Mouse (Mus musculus) small intestine, adult 2 months (tissue): Measurements from ENCODE around the gene Jade2.

Source experiments
- CTCF ChIP-seq: fragments of 200-500 bp; IDR thresholded peaks from 2 replicates; pipeline ENCODE4 v1.5.1; 2012; ENCODE audit warnings: low read depth, mild to moderate bottlenecking, control low read depth, inconsistent platforms, low read length, moderate library complexity, mixed read lengths; ENCODE audit not compliant: insufficient replicate concordance, insufficient read length; ENCODE audit errors: extremely low read depth
- POLR2A ChIP-seq: fragments of 200-500 bp; IDR thresholded peaks from 2 replicates; pipeline ENCODE4 v1.6.1; 2012; ENCODE audit warnings: low read depth, mild to moderate bottlenecking, control low read depth, inconsistent platforms, low read length, moderate library complexity

DNA sequence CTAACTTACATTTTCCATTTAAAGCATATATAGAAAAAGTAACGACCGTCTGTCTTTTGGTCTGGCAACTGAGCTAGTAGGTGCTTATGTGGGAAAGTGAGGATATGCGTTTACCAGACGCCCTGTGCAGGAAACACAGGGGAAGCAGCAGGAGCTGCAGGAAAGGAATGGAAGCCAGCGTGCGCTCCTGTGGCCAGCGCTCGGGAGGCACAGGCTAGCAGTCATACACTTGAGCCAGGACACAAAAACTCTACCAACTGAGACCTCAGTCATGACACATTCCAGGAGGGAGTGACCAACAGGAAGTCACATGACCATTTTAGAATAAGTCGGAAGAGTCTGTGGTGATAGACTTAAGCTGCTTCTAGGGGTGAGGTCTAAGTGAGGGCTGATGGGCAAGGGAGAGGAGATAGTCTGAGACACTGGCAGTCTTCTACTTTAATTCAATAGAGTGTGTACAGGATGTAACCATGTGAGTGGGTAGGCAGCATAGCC lies 76.6 kb downstream of the Jade2 start:
- TF ChIP-seq CTCF: no peak
- no peak for TF ChIP-seq POLR2A
